Mouse (Mus musculus) ES-Bruce4 (cell line): ENCODE data around the gene Tcf12.

Source experiments
- CTCF ChIP-seq: IDR thresholded peaks from one replicate; pipeline ENCODE4 v1.8.1; 2011; ENCODE audit warnings: low read depth, low read length
- POLR2A ChIP-seq: IDR thresholded peaks from one replicate; pipeline ENCODE4 v1.8.1; 2011; ENCODE audit warnings: low read length; ENCODE audit not compliant: insufficient read depth

DNA sequence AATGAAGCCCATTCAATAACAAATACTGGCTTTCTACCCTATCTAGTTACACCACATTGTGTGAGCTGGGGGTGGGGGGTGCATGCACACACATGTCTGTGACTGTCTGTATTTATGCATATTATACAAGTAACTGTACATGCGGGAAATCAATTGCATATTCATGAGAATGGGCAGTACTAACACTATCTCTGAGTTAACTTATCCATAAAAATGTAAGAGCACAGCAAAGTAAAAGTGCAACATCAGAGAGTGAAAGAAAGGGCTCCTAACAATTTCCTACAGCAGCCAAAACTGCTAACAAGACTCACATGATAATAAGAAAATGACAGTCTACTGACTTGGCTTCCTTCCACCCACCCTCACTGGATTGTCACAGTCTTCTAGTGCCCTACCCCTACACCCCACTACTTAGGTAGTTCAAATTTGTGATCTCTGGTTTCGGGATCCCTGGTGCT is 74.6 kb downstream of the Tcf12 start:
- no peak for TF ChIP-seq CTCF
- no peak for TF ChIP-seq POLR2A
